Mouse (Mus musculus) urinary bladder, postnatal 0 days (tissue): ENCODE measurements around the gene Cers4. TPM values are rescaled to one million over a fixed set of nuclear protein-coding genes. Genes with fewer than 3 reads are reported as not detected.

Experiments
- polyA plus RNA-seq: library from polyadenylated mRNA; unstranded; fragments of >200 nt; fragmentation: Nextera tagmentation; extraction: Ambion mirVana; gene quantifications from 2 replicates; pipeline ENCODE4 v1.2.1, GENCODE M21; 2015

The Cers4 gene
- polyA plus RNA-seq: 23.7 and 26.1 TPM in 2 replicates

DNA sequence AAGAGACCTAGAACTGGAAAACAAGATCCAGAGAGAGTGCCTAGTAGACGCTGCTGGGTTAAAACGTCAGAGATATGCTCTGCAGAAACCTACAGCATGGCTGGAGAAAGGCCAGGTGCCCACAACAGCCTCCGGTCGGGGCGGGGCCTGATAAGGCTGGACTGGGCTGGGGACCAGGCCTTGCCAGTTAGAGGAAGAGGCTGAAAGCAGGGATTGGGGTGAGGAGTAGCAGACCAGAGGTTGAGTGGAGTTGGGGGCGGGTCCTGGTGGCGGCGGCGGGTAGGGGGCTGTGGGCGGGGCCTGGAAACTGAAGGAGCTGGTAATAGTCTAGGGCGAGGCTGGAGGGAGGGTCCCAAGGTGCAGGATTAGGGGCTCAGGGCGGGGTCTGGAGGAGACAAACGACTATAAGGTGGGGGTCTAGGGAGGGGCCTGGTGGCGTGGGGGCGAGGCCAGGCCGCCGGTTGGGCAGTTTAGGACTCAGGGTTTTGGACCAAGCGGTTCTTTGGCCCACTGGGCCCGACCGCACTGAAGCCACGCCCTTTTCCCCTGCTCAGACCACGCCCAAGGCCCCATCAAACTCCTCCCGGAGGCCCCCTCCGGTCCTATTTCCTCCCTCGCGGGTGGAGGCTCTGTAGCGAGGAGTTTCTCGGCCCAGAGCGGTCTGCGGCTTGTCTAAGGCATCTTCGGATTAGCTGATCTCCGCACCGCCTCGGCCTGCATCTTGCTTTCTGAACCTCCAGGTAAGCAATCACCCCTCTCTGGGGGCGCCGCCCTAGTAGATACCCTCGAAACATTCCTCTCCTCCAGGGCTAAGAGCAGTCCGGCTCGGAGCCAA is at the start of gene Cers4:
TSS of gene Cers4 (plus strand) at position 176 of the 835 bp plus-strand sequence.

Other genes with a start within 250 kb of the Cers4 start
- gene Tgfbr3l, start 244.8 kb upstream of the Cers4 start, polyA plus RNA-seq: 1.5 and 2.2 TPM in 2 replicates
- 52.9 and 61.2 TPM in 2 replicates for gene Snapc2, start 239.9 kb upstream of the Cers4 start, polyA plus RNA-seq
- 147 and 153 TPM in 2 replicates for gene Ctxn1, start 233.8 kb upstream of the Cers4 start, polyA plus RNA-seq
- 34.3 and 36.8 TPM in 2 replicates for gene Timm44, start 217.1 kb upstream of the Cers4 start, polyA plus RNA-seq
- gene Ccl25, start 167.8 kb upstream of the Cers4 start, polyA plus RNA-seq: 5.0 and 5.4 TPM in 2 replicates
- gene Elavl1, start 167.6 kb upstream of the Cers4 start, polyA plus RNA-seq: 96.2 and 126 TPM in 2 replicates
- 9.0 and 9.1 TPM in 2 replicates for gene Zfp958, start 120.1 kb downstream of the Cers4 start, polyA plus RNA-seq